Mouse (Mus musculus) ES-CJ7 (cell line): ENCODE measurements around the gene Ifitm5.

Source experiments
- DNase-seq: peaks from one replicate; pipeline ENCODE4 v3.0.0; 2011; ENCODE audit warnings: low read depth, low spot score

Ifitm5 gene

DNA sequence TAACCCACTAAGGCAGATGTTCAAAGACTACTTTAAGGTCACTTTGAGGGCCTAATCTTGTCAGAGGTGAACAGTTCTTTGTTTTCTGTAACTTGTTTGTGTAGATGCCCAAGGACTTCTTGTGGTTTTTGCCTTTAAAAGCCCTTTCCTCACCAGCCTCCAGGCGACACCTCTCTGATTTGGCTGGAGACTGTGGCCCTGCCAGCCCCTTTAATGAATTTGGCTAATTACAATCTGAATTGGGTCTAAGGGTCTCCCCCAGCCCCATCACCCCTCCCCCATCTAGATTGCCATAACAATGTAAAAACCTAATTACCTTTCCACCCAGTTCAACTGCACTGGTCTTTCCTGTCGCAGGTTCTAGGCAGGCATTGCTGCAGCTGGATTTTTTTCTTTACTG, 12.6 kb upstream of the Ifitm5 start:
- peak; percentile 85 for DNase-seq

DNA sequence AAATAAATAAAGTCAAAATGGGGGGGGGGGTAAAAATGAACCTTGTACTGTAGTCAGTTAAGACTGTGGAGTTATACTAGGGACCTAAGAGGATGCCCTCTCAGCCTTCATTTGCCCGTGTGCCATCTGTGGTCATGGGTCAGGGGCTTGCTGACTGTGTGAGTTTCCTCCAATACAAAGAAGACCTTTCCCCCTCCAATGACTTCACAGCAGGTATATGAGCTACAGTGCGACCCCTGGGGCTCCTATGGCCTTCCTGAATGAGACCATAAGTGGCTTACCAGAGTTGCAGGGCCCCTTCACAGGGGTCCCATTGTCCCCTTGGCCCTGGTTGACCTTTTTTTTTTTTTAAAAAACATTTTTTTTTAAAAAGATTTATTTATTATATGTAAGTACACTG, 11.3 kb upstream of the Ifitm5 start:
- DNase-seq, result no peak

DNA sequence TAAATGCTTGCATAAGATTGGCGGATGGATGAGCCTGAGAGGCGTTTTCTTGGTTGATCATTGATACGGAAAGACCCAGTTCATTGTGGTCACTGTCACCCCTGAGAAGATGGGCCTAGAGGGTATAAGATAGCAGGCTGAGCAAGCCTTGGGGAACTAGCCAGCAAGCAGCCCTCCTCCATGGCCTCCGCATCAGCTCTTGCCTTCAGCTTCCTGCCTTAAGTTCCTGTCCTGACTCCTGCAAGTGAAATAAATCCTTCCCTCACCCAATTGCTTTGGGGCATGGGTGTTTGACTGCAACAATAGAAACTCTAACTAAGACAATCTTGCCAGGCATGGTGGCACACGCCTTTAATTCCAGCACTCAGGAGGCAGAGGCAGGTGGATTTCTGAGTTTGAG, 9.9 kb upstream of the Ifitm5 start:
- peak; percentile 81 for DNase-seq

DNA sequence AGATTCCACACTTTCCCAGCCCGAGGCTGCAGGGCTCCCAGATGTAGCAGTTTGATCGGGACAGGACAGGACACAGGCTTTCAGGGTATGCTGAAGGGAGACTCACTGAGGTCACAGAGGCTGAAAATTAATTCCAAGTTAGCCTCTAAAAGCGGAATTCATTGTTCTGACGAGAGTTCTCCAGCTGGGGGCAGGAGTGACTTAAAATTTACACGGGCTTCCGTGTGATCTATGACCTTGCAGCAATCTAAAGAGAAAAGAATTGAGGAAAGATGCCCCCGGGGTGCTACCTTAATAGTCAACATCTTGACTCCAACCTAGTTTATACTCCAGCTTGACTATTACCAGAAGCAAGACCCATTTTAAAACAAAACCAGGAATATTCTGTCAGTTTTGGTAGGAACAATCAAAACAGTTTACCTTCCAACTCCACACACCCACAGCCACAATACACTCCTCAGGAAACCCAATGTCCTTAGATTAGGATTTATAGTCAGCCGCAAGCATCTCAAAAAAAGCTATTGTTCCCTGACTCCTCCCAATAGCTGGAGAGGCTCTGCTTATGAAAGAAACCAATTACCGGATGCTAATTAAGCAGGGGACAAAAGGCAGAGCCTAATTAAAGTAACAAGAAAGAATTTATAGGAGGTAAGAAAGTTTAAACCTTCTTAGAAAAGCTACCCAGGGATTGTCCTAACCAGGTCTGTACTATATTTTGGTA, 9.2 kb upstream of the Ifitm5 start:
- peak; percentile 96 for DNase-seq

DNA sequence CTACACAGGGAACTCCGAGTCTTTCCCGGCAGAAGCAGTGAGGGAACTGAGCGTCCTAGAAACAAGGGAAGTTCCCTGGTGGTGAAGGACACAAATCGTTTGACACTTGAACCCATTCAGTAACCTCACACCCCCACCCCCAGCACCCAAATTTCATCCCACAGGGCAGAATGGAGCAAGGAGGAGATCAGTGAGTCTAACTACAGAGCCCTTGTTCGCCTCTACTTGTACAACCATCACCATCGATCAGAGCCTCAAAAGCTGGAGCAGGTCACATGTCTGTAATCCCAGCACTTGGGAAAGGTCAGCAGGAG, 6.4 kb upstream of the Ifitm5 start:
- peak; percentile 52 for DNase-seq

DNA sequence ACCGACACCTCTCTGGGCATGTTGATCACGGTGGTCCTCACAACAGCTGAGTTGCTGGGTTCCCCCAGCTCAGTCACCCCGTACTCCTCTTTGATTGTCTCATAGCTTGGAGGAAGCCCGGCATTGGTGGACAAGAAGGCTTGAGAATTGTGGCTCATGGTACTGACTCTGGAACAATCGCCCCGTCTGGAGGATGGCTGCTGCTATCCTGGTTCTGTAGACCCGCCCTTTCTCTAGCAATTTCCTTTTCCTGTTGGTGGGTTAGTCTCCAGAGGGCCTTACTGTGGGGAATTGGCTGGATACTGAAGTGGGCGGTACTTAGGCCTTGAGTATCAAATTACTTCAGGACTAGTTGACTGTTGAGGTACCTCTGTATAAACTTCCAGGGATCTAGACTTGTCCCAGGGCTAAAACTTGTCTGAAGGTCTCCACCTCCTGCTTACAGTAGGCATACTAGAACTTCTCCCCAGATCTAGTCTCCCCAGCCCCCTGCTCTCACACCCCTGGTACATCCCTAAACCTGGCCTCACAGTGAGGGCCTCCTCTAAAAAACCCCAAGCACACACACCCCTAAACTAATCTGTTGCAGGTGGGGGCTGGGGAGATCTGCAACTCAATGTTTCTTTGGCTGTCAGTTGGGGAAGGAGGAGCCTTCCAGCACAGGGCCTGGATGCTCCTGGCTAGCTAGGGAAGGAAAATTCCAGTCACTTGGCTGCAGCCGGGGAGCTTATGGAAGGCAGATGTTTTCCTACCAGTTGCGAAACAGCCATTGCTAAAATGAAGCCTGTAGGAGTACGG, 5.9 kb upstream of the Ifitm5 start, which contains the start of the genes Gm45717 and Ifitm2:
TSS of gene Gm45717 (minus strand) at position 180 of the 798 bp plus-strand sequence.
TSS of gene Ifitm2 (minus strand) at position 230 of the 798 bp plus-strand sequence.
- DNase-seq, result peak; percentile 97

DNA sequence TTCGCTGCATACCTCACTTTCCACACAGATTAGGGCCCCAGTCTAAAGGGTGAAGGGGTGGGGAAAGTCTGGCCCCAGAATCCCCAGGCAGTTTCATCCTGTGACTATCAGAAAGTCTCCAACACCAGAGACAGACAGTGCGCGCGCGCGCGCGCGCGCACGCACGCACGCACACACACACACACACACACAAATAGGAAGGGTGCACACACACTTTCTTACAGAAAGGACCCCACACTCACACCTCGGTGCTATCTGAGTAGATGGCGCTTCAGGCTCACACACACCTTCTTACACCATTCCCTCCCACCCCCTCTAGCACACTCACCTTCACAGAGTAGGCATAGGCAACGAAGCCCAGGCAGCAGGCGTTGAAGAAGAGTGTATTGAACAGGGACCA, 5.3 kb upstream of the Ifitm5 start:
- no peak for DNase-seq

DNA sequence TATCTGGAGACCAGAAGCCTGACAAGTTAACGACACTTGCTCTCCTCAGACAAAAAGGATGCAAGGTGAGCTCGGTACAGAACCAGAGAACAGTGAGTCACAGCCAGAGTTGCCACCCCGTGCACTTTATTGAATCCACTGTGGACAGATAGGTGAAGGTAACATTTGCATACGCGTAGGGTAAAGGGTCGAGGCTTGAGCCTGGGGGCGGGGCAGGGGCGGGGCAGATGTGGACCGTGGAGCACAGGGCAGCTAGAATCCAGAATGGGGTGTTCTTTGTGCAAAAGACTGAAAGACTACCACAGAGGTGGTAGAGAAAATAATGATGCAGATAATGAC, 4.6 kb upstream of the Ifitm5 start:
- no peak for DNase-seq

DNA sequence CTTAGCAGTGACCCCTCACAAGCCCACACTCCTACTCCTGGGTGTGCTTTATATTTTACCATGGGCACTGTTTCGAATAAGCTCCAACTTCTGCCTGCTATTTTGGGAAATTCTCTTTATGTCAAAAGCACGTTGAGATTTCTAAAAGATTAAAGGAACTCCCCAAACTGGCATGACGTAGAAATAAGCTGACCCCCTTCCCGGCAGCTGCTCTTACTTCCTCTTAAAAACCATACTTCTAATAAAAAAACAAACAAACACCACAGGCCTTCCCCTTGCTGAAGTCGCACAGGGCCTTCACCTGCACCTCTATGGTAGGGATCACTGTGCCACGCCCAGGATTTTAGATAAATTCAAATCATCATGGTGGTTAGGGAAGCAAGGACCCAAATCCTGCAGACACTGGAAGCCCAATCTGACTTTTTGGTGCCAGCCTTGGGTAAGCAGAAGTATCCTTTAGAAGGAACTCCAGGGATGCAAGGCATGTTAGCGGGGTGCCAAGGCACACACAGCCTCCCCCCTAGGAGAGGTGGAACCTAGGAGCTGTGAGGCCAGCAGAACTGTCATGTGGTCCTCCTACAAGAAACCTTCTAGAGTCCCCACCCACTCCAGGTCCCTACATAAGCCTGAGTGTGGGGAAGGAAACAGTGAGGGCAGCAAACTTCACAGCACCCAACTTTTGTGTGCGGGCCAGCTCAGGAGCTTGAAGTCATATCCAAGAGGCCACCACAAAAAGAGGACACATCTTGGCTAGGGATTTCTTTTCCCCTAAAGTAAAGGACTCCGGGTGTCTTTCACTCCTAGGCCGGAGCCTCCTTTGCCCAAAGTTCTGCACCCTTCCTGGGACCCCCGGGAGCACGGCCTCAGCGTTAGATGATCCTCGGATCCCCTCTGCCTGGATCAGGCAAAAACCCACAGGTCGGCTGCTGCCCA, 4.0 kb upstream of the Ifitm5 start:
- no peak for DNase-seq

DNA sequence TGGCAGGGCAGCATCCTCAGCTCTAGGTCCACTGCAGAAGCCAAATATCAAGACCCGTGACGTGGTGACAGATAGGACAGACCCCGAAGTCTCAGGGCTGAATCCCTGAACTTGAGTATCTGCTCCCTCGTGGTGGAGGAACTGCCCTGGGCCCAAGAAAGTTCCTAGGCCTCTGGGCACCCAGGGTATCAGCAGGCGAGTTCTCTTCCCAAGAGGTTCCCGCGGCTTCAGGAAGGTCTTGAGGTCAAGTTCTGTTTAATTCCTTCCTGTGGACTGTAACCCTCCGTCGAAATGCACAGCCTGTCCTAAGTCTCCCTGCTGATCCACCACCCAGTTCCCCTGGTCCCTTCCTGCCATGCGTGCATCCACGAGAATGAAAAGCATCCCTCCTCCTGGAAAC, 3.0 kb upstream of the Ifitm5 start:
- no peak for DNase-seq

DNA sequence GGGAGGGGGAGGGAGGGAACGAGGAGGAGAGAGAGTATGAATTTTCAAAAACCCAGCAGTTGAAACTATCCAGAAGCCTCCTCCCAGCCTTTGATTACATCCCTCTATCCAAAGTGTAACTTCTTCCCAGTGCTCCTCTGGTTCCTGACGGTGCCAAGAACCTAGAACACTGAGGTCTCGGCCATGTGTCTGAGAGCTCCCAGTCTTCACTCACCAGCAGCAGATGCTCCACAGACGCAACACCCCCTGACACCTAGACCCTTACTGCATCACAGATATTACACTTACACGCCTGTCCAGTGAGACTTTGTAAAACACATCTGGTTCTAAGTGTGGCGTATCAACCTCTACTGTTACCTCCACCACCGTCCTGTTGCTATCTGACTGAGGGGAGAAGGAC, 2.4 kb upstream of the Ifitm5 start:
- DNase-seq, result no peak

DNA sequence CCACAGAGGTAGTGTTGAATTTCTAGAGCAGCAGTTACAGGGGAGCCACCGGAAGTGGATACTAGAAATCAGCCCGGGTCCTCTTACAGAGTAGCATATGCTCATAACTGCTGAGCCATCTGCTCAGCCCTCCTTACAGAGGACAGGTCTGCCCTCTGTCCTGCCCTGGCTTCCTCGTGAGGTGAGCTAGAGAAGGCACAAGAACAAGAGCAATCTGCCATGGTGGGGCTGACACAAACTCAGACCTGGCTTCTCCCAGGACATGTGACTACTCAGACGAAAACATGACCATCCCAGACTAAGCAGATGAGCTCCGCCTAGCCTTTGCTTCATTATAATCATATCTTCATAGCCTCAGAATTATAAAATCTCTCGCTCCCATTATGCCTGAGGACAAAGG, 1.7 kb upstream of the Ifitm5 start:
- DNase-seq, result no peak

DNA sequence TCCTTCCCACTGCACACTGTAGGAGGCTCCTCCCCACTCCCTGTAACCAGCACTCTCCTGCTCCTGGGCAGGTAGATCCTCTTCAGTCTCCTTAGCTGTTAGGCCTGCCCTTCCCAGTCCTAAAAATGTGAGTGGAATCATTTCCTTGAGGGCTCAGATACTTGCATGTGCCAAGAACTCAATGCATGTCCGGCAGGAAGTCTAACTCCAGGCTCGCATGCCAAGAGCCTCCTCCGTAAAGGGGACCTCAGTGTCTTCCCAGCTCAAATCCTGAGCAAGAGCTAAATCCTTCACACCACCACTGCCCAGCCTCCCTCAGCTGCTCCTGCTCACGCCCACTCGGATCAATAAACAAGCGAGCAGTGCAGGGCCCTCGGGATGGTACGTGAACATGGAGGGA, 960 bp upstream of the Ifitm5 start:
- DNase-seq, result no peak

DNA sequence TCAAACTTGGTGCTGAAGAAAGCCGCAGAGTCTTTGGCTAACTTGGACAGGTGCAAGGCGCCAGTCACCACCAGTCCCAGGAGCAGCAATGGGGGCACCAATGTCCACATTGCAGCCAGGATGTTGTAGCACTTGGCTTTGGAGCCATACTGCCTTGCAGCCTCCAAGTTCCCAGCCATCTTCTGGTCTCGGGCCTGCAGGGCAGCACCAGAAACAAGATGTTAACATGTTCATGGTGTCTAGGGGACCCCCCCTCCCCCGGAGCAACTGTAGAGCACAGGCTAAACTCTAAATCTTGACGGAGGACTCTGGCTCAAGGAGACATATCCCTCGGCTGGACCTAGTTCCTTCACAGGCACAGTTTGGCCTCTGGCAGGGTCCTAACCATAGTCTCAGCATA, 836 bp downstream of the Ifitm5 start:
- no peak for DNase-seq

DNA sequence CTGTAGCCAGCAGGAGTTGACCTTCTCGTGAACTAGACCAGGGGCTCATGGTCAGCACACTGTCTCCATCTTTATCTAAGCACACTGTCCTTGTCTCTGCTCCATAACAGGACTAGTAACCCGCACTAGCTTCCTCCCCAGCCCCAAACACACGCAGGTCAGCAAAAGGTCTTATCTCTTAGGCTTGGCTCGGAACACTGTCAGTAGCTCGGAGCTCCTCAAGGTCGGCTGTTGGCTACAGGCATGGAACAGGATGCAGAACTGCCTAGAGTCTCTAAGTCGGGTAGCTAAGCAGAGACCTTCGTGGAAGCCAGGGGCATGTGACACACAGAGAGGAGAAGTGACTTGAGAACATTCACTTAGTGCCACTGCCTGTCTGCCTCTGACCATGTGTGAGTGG, 1.9 kb downstream of the Ifitm5 start:
- DNase-seq, result no peak

DNA sequence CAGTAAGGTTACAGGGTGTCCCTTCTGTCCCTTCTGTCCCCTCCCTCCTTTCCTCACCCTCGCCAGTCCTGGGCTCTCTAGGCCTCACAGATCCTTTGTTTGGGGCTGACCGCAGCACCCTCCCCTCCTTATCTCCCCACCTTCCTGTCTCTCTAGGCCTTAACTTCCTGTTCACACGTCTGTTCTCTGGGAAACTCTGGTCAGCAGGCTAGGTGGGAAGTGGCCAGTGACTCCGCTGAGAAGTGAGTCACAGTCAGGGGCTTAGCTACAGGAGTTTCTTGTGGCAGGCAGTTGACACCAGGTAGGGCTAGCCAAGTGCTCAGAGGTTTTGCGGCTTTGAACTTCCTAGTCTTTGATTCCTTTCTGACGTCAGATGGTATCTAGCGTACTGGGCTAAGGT, 3.1 kb downstream of the Ifitm5 start:
- no peak for DNase-seq

DNA sequence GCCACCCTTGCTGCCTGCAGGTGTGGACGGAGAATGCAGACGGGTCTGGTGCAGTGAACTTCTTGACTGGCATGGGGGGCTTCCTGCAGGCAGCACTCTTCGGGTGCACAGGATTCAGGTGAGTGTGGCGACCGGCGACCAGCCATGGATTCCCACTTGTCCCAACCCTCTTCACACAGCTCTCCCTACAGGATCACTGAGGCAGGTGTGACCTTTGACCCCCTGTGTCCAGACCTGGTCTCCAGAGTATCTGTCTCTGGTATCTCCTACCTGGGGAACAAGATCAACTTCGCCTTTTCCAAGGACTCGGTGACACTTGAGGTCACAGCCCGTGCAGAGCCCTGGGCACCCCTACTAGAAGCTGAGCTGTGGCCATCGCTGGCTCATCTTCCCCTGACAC, 3.8 kb downstream of the Ifitm5 start:
- no peak for DNase-seq

DNA sequence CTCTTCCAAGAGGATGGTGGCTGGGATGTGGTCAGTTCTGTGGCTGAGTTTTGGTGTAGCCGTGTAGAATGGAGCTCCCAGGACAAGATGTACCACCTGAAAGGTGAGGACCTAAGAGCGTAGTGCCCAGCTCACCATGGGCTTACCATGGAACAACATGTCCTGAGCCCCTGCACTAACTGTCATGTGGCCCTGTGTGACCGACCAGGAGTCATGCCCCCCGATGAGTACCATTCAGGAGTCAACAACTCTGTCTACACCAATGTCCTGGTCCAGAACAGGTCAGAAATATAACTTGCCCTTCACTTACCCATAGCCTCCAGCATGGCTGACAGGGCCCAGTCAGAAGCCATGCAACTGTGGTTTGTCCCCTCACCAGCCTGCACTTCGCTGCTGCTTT, 4.8 kb downstream of the Ifitm5 start:
- DNase-seq, result no peak

DNA sequence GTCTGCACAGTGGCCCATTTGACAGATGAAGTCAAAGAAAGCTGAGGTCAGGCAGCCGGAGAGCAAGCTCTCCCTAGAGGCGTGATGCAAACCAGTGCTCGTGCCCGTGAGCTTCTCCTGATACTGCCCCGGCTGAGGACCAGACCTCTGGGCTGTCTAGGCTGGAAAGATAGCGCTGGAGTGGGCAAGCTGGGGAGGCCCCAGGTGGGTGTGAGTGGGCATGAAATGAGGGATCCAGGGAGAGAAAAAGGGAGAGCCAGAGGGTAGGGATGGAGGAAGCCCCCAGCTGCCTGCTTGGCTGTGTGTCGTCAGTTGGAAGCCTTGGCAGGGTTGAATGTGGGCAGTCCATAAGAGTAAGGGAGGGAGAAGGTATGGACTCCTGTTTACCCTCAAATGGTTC, 5.9 kb downstream of the Ifitm5 start:
- no peak for DNase-seq

DNA sequence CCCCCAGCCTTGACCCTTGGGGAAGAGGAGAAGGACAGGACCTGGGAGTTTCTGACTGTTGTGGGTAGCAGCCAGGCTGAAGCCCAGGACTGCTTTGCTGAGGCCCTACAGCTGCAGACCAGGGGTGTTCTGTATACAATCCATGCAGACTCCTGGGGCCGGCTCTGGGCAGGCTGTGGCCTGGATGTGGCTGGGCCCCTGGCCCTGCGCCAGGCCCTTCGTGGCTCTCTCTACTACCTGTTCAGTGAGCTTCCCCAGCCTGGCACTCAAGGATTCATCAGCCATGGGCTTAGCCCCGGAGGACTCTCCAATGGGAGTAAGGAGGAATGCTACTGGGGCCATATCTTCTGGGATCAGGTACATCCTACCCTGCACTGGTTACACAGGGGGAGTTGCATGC, 6.7 kb downstream of the Ifitm5 start:
- DNase-seq, result no peak

DNA sequence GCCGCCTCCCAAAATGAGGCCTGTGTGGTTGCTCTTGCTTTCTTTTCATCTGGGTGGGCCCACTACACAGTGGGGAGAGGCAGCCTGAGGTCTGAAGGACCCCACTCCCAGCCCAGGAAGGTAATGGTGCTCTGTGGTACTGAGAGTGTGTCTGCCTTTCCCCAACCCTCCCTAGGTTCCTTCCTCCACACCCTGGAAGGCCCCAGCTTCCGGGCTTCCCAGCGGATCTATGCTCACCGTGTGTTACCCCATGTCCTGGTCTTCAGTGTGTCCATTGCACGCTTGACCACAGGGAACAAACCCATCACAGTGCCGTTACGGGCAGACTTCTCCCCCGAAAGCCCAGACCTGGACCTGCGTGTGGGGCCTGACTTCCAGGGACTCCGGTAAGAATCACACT, 7.3 kb downstream of the Ifitm5 start:
- no peak for DNase-seq

DNA sequence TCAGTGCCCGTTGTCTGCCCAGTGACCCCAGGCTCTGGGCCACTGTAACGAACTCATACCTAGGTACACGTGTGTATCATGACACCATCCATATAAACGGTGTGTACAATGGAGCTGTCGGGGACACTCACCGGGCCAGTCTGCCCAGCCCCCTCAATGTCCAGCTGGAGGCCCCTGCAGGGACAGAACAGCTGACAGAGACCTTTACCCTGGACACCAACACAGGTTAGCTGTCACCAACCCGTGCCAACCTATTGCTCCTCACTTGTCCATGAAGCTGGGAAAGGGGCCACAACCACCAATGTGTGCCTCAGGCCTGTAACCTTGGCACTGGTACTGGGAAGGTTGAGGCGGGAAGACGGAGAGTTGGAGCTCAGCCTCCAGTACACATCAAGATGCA, 7.8 kb downstream of the Ifitm5 start:
- no peak for DNase-seq
